Mouse (Mus musculus): Measurements from ENCODE around the gene Misp. TPM values are rescaled to one million over a fixed set of nuclear protein-coding genes. Genes with fewer than 3 reads are reported as not detected.

The Misp gene
- 1 to 10 TPM in 1 of 2 experiments, under 1 TPM in 1; 0.54 to 1.3 TPM for total RNA-seq (2021)
- long read RNA-seq, partial matches to known transcripts = 1 of 1 reads
- long read RNA-seq, other reads (novel, unspliced or antisense) = 0 of 1 reads

DNA sequence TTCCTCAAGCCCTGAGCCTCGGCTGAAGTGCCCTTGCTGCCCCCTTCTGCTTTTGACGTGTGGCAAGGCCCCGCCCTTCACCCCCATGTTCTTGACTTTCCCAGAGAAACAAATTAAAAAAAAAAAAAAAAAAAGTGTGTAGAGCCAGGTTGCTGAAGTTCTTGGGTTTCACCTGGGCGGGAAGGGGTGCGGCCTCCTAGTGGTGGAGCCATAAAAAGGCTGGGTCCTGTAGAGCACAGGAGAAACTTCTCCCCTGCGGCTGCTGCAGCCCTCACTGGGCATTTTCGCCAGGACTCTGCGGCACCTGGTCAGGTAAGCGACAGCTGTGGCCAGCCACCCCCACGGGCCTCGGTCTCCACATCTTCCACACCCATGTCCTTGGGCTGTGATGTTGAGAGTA is at the start of gene Misp:
Misp (plus strand) TSS at position 208 of the 400 bp plus-strand sequence.
- no peak for DNase-seq (ENCODE audit: low spot score in 2 of 2)

DNA sequence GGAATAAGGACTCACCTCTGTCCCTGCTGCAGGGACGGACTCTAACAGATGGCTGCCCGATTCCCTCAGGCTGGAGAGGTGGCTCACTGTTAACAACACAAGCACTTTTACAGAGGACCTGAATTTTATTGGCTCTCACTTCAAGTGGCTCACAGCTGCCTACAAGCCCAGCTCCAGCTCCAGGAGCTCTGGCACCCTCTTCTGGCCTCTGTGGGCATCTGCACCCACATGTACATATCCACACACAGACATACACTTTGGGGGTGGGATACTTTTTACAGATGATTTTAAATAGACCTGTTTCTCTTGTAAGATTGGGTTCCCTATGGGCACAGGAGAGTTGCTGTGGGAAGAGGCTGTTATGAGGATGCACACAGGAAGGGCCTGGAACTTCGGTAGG is 48.5 kb upstream of the Misp start:
- no peak for DNase-seq (ENCODE audit: low spot score in 2 of 2)

DNA sequence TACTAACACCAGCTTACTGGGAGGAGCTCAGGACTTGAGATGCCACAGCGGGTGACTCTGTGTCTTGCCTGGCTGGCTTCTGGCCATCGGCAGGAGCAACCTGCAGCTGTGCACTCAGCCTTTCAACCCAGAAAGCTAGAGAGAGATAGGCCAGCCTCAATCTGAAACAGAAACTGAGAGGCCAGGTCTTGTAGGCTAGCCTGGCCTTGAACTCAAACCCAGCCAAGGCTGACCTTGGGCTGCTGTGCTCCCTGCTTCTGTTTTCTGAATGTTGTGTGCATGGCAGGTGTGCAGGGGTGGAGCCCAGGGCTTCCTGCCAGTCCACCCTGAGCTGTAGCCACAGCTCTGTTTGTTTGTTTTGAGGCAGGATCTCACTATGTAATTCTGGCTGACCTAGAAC is 47.6 kb upstream of the Misp start:
- DNase-seq (ENCODE audit: low spot score in 2 of 2) = no peak

DNA sequence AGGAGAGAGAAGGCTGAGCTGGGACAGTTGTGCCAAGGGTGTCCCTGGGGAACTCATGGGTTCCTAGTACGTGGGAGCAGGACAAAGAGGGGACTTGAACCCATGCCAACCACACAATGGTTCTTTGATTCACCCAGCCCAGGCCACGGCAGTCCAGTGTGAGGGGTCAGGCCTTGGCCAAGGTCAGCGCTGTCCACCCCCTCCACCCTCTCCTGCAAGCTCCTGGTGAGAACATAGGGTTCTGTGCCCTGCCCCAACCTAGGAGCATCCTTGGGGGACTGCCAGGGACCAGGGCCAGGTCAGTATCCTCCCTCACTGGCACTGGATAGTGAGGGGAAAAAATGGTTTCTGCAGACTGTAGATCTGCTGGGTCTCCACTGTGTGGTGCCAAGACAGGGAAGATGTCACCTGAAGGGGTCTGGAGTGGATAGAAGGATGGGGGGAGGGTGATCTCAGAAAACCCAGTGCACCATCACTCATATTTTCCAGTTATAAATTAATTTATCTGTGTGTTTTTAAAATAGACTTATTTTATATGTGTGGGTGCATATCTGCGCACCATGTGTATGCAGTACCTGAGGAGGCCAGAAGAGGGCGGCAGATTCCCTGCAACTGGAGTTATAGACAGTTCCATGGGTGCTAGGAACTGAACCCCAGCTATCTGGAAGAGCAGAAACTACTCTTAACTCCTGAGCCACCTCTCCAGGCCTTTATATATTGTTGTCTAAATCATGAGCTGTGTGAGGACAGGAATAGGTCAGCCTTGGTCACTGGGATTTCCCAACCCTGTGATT is 46.1 kb upstream of the Misp start:
- DNase-seq (ENCODE audit: low spot score in 2 of 2) = no peak

DNA sequence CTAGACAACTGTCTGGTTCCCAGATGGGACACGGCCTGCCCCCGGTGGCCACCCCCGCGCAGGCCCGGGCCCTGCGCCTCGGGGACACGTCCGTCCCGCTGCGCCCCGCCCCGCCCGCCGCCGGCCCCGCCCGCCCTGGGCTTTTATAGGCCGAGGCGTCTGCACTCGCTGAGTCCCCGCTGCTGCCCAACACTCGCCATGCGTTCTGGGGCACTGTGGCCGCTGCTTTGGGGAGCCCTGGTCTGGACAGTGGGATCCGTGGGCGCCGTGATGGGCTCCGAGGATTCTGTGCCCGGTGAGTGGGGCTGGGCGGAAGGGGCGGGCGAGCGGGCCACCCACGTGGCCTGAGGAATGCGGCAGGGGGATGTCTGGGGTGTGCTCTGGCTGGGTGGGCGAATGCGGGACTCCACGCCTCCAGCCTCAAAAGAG is 43.7 kb upstream of the Misp start, which contains the start of gene Fstl3:
Fstl3 (plus strand) TSS at position 170 of the 429 bp plus-strand sequence.
- DNase-seq (ENCODE audit: low spot score in 2 of 2) = no peak

DNA sequence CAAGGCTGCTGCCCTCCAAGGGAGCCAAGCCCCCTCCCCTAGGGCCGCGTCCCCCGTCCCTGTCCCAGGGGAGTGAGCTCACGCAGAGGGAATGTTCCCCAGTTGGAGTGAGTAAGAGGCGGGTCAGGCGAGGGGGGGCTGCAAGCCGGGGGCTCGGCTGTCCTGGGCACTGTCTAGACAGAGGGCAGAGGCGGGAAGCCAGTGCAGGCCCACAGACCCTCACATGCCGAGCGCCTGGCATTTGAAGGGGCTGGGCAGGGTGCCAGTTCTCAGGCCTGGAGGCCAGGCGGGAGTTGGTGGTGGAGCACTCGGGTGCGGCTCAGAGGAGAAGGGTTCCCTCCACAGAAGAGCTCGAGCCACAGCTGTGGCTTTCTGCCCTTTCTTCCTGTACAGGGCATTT is 42.8 kb upstream of the Misp start:
- no peak for DNase-seq (ENCODE audit: low spot score in 2 of 2)

DNA sequence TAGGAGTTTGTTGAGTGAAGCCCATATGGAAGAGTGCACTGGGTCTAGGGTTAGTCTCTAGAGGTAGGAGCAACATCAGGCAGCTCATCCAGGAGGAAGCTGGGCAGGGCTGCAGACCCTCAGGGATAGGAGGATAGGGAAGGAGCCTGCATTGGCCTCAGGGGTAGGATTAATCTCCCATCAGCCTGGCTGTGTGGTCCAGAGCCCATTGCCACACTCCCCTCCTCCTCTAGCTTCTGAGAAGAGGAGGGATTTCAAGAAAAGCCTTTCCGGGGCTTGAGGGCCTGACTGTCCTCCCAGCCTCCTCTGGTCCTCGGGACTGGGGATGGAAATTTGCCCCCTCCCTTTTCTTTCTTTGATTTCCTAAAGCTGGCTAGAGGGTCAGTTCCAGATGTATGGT is 41.6 kb upstream of the Misp start:
- DNase-seq (ENCODE audit: low spot score in 2 of 2) = no peak

DNA sequence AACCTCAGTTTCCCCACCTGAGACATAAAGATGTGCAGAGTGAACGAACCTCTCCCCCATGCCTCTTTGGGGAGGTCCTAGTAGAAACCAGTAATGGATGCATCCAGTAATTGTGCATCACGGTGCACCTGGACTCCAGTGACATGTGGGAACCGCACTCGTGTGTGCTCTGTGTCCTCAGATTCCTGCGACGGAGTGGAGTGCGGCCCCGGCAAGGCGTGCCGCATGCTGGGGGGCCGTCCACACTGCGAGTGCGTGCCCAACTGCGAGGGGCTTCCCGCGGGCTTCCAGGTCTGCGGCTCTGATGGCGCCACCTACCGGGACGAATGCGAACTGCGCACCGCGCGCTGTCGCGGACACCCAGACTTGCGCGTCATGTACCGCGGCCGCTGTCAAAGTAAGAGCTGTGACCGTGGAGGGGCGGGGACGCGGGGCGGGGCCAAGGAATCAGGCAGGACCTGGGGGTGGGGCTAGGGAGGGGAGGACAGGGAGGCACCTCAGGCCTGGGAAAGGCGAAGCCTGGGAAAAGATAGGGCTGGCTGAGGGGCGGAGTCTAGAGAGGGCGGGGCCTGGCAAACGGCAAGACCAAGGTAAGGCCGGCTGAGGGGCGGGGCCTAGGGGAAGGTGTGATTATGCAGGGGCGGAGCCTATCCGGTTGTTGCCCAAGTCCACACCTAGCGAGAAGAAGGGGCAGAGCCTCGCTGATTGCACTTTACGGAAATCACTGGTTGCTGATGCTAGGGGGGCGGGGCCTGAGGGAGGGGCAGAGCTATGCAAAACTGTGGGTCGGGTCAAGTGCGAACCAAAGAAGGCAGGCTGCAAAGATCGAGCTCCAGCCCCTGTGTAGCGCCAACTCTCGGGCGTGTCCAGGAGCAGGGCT is 40.8 kb upstream of the Misp start:
- DNase-seq (ENCODE audit: low spot score in 2 of 2) = peak; percentile 94 to 98

DNA sequence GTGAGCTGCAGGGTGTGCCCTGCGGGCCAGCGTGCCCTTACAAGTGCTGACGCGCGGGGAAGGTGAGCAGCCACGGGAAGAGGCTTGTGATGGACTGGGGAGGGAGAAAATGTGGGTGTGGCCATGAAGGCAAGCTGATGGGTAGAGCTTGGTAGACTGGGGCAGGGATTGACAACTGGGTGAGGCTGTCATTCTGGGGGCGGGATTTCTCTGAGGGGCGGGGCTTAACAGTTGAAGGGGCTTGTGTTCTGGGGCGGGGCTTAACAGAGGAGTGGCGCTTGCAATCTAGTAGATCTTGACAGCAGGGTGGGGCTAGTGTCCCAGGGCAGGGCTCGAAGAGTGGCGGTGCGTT is 40.1 kb upstream of the Misp start:
- no peak for DNase-seq (ENCODE audit: low spot score in 2 of 2)

DNA sequence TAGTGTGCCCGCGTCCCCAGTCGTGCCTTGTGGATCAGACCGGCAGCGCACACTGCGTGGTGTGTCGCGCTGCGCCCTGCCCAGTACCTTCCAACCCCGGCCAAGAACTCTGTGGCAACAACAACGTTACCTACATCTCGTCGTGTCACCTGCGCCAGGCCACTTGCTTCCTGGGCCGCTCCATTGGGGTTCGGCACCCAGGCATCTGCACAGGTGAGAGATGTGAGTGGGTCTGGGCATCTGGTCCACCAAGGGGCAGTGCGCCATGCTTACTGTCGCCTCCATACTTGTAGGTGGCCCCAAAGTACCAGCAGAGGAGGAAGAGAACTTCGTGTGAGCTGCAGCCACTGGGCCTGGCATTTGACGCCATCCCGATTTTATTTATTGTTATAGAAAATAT is 39.6 kb upstream of the Misp start:
- DNase-seq (ENCODE audit: low spot score in 2 of 2) = no peak

DNA sequence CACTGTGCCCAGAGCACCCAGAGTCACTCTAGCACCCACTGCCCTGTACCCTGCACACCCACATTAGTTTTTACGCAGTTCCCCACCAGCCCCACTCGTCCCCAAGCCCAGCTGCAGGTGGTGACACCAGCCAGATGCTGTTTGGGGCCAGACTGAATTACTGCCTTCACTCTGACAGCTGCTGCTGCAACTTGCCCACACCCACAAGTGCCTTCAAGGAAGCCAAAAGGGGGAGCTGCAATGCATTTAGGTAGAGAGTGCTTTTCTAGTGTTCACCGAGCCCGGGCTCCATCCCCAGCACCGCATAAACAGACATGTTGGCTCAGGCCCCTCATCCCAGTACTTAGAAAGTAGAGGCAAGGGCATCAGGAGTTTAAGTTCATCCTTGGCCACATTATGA is 38.8 kb upstream of the Misp start:
- DNase-seq (ENCODE audit: low spot score in 2 of 2) = no peak

DNA sequence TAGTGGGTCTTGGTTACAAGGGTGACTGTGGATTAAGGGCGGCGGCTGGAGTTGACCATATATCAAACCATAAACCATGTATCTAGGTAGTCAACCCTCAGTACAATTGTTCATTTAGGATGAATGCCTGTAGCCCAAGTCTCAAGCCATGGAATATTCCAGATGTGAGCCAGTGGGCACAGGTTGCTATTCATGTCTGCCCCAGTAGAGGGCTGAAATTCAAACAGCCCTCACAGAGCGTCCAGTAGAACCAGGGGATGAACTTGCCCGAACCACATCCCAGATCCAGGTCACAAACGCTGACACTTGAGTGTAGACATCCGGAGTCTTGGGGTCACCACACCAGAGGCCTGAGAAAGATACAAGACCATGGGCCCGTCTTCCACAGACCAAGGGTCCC is 37.7 kb upstream of the Misp start:
- DNase-seq (ENCODE audit: low spot score in 2 of 2) = no peak

DNA sequence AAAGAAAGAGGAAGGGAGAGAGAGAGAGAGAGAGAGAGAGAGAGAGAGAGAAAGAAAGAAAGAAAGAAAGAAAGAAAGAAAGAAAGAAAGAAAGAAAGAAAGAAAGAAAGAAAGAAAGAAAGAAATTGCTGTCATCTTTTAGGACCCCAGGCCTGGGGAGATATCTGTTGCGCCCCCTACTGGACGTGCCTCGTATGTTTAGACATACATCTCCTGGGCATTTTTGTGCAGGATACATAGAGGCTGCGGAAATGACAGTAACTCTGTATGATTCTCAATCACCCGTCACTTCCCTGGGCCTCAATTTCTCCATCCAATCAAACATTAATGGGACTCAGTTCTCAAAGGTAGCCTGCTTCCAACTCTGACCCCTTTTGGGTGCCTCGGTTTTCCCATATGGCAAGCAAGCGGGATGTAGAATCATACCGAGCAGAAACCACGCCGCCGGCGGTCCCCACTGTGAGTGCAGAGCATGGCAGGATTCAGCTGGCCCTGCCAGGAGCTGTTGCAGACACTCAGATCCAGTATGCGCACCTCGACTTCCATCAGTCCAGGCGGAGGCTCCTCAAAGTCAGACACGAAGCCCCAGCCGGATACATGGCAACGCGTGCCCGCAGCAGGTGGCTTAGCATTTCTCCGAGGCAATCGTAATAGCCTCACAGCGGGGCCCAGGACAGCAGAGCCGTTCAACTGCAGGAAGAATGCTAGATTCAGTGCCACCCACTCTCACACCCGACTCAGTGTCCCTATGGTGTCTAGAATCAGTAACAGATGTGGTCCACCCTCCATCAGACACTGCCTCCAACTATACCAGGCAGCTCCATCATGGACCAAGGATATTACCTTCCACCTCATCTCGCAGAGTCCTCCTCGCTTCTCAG is 36.6 kb upstream of the Misp start:
- no peak for DNase-seq (ENCODE audit: low spot score in 2 of 2)

DNA sequence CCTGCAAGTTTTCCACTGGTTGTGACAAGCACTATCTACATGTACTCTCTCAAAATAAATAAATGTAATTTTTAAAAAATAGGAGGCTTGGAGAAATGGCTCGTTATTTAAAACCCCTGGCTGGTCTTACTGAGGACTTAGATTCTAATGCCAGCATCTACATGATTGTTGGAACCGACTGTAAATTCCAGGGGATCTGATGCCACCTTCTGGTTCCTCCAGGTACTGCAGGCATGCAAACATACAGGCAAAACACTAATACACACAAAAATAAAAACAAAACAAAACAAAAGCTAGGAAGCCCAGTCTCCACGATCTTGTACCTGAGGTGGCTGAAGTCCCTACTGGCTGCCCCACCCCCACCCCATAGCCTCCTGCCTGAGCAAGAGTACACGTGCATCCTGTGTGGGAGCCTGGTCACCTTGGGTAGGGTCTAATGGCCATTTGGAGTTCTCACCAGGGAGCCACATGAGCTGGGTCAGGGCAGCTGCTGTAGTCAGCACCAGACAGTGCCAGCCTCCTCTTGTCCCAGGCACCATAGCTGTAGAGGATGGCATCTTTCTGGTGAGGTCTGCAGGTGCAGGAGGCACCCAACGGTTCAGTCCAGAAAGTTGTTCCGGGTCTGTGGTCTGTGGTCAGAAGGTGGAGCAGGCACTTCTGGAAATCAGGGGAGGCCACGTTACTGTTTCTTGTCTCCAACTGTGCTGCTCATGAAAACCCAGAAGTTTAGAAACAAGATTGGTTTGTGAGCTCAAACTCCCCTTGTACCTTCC is 32.2 kb upstream of the Misp start:
- peak in 1 of 2 experiments; percentile 86 for DNase-seq (ENCODE audit: low spot score in 2 of 2)

DNA sequence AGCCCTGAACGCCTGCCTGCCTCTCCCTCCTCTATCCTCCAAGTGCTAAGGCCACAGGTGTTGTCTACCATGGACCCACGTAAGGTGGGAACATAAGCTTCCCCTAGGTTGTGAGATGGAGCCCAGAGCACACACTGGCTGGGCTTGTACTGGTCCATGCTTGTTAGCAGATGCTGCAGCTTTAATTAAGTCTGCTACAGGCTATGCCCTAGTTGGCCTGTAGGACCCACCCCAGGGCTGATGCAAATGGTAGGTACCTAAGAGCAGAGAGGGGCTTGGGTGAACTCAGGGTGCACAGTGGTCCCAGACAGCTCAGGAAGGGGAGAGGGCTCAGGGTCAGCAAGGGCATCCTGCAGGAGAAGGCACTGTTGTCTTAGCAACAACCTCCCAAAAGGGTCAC is 31.2 kb upstream of the Misp start:
- no peak for DNase-seq (ENCODE audit: low spot score in 2 of 2)

DNA sequence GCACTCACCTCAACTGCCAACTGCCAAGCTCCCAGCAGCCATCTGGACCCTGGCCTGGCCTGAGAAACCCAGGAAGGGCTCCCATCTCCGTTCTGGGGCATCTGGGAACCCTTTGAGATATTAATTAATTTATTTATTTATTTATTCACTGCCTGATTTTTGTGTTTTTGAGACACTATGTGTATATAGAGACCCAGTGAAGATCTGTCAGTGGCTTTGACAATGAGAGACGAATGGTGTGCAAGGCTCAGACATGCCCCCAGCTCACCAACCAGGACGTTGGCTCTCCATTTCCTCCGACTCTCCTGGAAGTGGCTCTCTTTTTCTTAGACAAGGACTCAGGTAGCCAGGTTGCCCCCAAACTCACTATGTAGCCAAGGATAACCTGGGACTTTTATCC is 29.9 kb upstream of the Misp start, which contains the start of gene Prss57:
Prss57 (minus strand) TSS at position 101 of the 400 bp plus-strand sequence.
- DNase-seq (ENCODE audit: low spot score in 2 of 2) = no peak

DNA sequence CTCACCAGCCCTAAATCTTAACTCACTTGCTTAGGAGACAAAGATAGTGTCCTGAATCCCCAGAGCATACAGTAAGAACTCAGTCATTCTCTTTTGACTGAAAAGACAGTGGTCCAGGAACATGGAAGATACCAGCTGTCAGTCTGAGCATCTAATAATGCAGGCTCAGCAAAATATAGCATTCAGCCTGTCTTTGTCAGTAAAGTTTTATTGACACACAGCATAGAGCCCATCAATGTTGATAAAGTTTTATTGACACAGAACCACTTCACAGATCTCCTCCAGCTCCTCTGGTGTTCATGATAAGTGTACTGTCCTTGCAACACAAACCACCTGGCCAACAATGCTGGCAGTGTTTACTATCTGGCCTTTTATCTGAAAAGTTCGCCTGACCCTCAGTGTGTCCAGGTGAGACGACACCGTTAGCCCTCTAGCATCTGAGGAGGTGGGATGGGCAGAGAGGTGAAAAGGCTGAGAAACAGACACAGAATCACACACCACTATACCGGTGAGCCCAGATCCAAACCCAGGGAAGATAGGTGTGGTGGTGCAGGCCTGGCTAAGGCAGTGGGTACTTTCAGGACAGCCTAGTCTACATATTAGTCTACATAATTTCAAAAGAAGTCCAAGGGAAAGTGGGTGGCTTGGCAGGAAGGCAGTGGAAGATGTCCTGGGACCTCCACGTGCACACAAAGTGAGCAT is 28.3 kb upstream of the Misp start:
- DNase-seq (ENCODE audit: low spot score in 2 of 2) = no peak

DNA sequence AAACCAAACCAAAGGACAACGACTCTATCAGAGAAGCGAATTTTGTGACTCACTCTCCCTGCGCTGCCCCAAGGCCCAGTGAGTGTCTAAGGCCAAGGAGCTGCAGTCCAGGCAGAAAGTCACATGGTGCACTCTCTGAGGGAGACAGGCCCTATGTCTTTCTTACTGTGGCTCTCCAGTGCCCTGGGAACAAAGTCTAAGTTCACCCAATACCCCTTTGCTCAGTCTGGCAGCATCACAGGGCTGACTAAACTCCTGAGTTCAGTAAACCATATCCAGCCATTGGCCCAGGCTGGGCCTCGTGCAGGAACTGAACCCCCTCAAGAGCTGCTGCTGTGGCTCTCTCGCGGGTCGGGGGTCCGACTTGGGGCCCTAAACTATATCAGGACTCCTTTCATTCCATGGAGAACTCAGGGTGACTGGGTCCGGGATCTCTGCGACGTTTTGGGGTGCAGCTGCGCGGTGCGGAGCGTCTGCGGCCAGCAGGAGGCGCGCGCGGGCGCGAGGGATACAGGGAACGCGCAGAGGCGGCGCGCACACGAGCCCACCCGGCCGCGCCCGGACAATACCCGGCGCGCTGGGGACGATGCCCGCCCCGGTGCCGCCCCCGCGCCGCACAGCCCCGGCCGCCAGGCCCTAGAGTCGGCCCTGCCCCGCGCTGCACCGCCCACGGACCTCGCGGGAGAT is 27.6 kb upstream of the Misp start, which contains the start of gene Palm:
Palm (plus strand) TSS at position 522 of the 687 bp plus-strand sequence.
- DNase-seq (ENCODE audit: low spot score in 2 of 2) = peak; percentile 76 to 88

Data from layer of hippocampus, adult 18-20 months (tissue).